Mouse (Mus musculus) heart, adult 2 months (tissue): ENCODE results near the gene Erich6.

Experiments used
- CTCF ChIP-seq: fragments of 200-600 bp; IDR thresholded peaks from 2 replicates; pipeline ENCODE4 v1.8.1; 2022; ENCODE audit warnings: antibody characterized with exemption, mild to moderate bottlenecking, moderate library complexity
- EP300 ChIP-seq: fragments of 200-500 bp; IDR thresholded peaks from 2 replicates; pipeline ENCODE4 v1.6.1; 2011; ENCODE audit warnings: low read depth, low read length, control low read depth; ENCODE audit not compliant: insufficient read depth

DNA sequence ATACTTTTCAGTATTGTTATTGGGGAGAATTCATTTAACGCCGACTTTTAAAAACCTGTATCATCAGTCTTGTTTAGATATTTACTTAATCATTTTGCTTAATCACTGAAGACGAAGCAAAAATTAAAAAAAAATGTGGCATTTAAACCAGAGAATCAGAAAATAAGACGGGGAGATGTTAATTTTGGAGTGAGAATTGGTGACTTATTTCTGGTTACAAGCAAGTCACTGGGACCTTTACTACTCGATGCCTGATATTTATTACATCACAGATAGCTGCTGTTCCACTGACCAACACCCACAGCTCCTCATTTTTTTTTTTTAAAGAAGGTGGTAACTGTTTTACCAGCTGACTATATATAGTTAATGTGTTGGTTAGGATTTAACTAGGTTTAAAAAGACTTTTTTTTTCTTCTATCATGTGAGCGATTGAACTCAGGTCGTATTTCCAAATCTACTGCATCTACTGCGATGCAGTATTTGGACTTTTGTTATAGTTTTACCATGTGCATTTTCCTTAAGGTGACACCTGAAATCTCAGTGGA, 59.4 kb downstream of the Erich6 start:
- no peak for TF ChIP-seq EP300
- TF ChIP-seq CTCF: no peak
